Mouse (Mus musculus): ENCODE data around the gene Mfsd1. TPM values are rescaled to one million over a fixed set of nuclear protein-coding genes. Genes with fewer than 3 reads are reported as not detected.

The Mfsd1 gene
- polyA plus RNA-seq, 1 experiment: 57.7 TPM

GRCm38 (mm10) chr3:67645640-67646466 is 63.3 kb downstream of the Mfsd1 start:
- no peaks in the 10 kb centered on the region for H3K36me3 ChIP-seq (ENCODE audit: control insufficient read depth, insufficient read depth, low read length, poor library complexity, severe bottlenecking)
- H3K4me1 ChIP-seq (ENCODE audit: control insufficient read depth, insufficient read depth, low read length): no peaks in the 10 kb centered on the region
- TF ChIP-seq POLR2A (IDR thresholded peaks at IDR 0.05; ENCODE audit: insufficient read depth, low read length): no peak
- no peak for TF ChIP-seq CTCF (IDR thresholded peaks at IDR 0.05; ENCODE audit: low read depth, low read length)
- TF ChIP-seq EP300 (IDR thresholded peaks at IDR 0.05; ENCODE audit: insufficient read depth, low read depth, low read length): no peak
- no peak overlapping the region for H3K4me3 ChIP-seq (ENCODE audit: low read depth, low read length)
- H3K9me3 ChIP-seq (replicated peaks; ENCODE audit: control insufficient read depth, insufficient read depth, low read length, poor library complexity, severe bottlenecking): no peaks in the 10 kb centered on the region
- H3K27ac ChIP-seq (ENCODE audit: insufficient read depth, low read length): no peak overlapping the region
- no peak overlapping the region for H3K9ac ChIP-seq (ENCODE audit: low read depth, poor library complexity, severe bottlenecking)
- H3K27me3 ChIP-seq (ENCODE audit: control insufficient read depth, insufficient read depth, low read length, poor library complexity, severe bottlenecking): no peaks in the 10 kb centered on the region

Other genes starting within 250 kb of the Mfsd1 start
- 3.0 and 6.5 TPM in 2 replicates for gene Mlf1, start 208.6 kb upstream of the Mfsd1 start, polyA plus RNA-seq (2011; ENCODE audit: insufficient read depth, insufficient read length, low read depth, missing spikeins)
- not detected in 2 replicates for gene Gm17402, start 207.6 kb upstream of the Mfsd1 start, polyA plus RNA-seq (2011; ENCODE audit: insufficient read depth, insufficient read length, low read depth, missing spikeins)
- gene Gfm1, start 152.6 kb upstream of the Mfsd1 start, polyA plus RNA-seq (2011; ENCODE audit: insufficient read depth, insufficient read length, low read depth, missing spikeins): 84.5 and 87.2 TPM in 2 replicates
- gene Lxn, start 118.8 kb upstream of the Mfsd1 start, polyA plus RNA-seq (2011; ENCODE audit: insufficient read depth, insufficient read length, low read depth, missing spikeins): 10.5 and 14.2 TPM in 2 replicates
- not detected in 2 replicates for gene Rarres1, start 67.2 kb upstream of the Mfsd1 start, polyA plus RNA-seq (2011; ENCODE audit: insufficient read depth, insufficient read length, low read depth, missing spikeins)

Measured in ES-Bruce4 (cell line).